Mouse (Mus musculus): ENCODE measurements around the gene Gm20737. TPM values are rescaled to one million over a fixed set of nuclear protein-coding genes. Genes with fewer than 3 reads are reported as not detected.
"Not testable (repeated sequence)": the region's sequence is repeated elsewhere in the genome, so short reads cannot be mapped to it uniquely, and the experiment has no call there.

The Gm20737 gene
- not detected in 2 replicates for polyA plus RNA-seq (2015; fragmentation: Nextera tagmentation; extraction: Ambion mirVana)

DNA sequence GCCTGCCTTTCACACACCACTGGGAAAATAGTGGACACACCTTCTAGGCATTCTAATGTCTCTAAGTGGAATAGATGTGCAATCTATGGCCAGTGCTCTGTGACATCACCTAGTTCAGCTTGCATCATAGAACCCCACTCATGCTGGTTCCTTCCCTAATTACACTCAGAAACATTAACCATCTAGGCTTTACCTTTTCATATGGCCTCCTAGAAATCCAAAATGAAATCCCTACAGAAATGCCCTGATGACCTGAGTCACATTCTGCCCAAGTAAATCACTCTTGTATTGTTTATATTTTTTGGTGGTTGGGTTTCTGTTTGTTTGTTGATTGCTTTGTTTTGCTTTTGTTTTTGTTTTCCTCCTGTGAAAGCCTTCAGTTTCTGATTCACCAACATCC, at the start of gene Gm20737:
Gene Gm20737, minus strand, starts transcription at position 101 of the 400 bp plus-strand sequence.
- not testable (repeated sequence) for H3K4me3 ChIP-seq; ATAC-seq; H3K9me3 ChIP-seq (replicated peaks); H3K4me2 ChIP-seq; H3K27ac ChIP-seq; H3K4me1 ChIP-seq; H3K27me3 ChIP-seq; H3K36me3 ChIP-seq (ENCODE audit: poor library complexity, severe bottlenecking); H3K9ac ChIP-seq

DNA sequence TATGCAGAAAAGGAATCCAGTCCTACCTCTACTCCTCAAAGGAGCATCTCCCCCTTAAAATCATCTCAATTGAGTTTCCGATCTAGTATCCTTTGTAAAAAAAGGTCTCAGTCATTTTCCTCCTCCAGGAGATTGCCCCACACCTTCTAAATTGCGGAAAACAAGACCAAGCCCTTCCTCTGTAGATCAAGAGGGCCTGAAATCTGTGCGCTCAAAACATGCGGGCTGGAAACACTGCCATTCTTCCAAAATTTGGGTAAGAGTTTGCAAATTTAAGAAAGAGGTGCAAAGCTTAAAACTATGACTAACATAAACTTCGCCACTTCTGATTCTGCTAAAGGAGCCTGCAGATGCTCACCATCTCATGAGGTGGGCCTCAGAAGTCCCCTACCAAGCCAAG, 17.3 kb upstream of the Gm20737 start, which contains the start of gene Gm21775:
Gene Gm21775, plus strand, starts transcription at position 301 of the 400 bp plus-strand sequence.
- H3K4me3 ChIP-seq; H3K27ac ChIP-seq; ATAC-seq; H3K36me3 ChIP-seq (ENCODE audit: poor library complexity, severe bottlenecking); H3K9ac ChIP-seq; H3K27me3 ChIP-seq; H3K4me2 ChIP-seq; H3K9me3 ChIP-seq (replicated peaks); H3K4me1 ChIP-seq: not testable (repeated sequence)
- WGBS, result 72% methylated on average over 2 of the region's 5 CpGs

Other genes starting within 250 kb of the Gm20737 start
- not detected in 2 replicates for gene Gm20834, start 211.5 kb downstream of the Gm20737 start, polyA plus RNA-seq (2015; fragmentation: Nextera tagmentation; extraction: Ambion mirVana)
- not detected in 2 replicates for gene Gm28510, start 123.3 kb downstream of the Gm20737 start, polyA plus RNA-seq (2015; fragmentation: Nextera tagmentation; extraction: Ambion mirVana)
- not detected in 2 replicates for gene Gm21775, start 17.4 kb upstream of the Gm20737 start, polyA plus RNA-seq (2015; fragmentation: Nextera tagmentation; extraction: Ambion mirVana)
- gene Gm21900, start 80.3 kb upstream of the Gm20737 start, polyA plus RNA-seq (2015; fragmentation: Nextera tagmentation; extraction: Ambion mirVana), result not detected in 2 replicates
- not detected in 2 replicates for gene Gm20777, start 216.4 kb upstream of the Gm20737 start, polyA plus RNA-seq (2015; fragmentation: Nextera tagmentation; extraction: Ambion mirVana)